Mouse (Mus musculus) frontal cortex, adult (tissue): ENCODE measurements around the gene Fbxo9.
A peak's percentile ranks its signal among the peaks of the same experiment; 100 is the strongest.
"Not testable (repeated sequence)": the region's sequence is repeated elsewhere in the genome, so short reads cannot be mapped to it uniquely, and the experiment has no call there.

Source experiments
- ATAC-seq: cut with Nextera tagmentation; 2 replicates; pipeline ENCODE4 v1.9.2; 2017; ENCODE audit warnings: mild to moderate bottlenecking, moderate library complexity, mixed read lengths; ENCODE audit not compliant: low TSS enrichment

Gene Fbxo9

DNA sequence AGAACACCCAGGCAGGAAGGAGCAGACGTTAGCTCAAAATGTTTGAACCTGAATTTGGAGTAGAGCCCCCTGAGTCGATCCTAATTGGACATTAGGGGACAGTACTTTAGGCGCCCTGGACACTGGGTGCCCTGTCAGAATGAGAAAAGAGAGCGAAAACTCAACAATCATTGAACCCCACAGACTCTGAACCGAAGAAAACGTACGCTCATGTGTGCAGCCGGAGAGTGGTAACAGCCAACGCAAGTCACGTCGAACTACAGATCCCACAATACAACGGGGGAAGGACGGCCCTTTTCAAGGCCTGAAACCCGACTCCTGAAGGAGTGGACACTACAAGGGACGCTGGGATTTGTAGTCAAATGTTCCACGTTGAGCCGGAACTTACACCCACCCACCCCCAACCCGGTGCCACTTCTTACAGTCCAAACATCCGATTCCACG lies at the start of gene Fbxo9, which contains the start of gene Ick:
Gene Fbxo9 (minus strand): TSS at position 270 of the 444 bp plus-strand sequence.
Gene Ick (plus strand): TSS at position 397 of the 444 bp plus-strand sequence.
- peak; percentile 88 for ATAC-seq

DNA sequence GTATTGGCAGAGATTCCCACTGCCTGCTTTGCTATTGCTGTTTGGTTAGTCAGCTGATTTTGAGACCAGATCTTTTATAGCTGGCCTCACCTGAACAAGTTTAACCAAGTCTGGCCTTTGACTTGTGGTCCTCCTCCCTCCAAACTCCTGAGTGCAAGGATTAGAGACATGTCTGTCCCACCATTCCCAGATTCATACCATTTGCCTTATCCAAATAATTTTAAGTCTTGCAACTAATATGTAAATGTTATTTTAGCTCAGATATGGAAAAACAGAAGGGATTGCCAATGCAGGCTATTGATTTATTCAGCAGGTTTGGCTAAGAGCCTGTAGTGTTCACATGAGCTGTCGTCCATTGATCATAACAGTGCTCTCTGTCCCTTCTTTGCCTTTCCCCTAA lies 48.4 kb upstream of the Fbxo9 start:
- no peak for ATAC-seq

DNA sequence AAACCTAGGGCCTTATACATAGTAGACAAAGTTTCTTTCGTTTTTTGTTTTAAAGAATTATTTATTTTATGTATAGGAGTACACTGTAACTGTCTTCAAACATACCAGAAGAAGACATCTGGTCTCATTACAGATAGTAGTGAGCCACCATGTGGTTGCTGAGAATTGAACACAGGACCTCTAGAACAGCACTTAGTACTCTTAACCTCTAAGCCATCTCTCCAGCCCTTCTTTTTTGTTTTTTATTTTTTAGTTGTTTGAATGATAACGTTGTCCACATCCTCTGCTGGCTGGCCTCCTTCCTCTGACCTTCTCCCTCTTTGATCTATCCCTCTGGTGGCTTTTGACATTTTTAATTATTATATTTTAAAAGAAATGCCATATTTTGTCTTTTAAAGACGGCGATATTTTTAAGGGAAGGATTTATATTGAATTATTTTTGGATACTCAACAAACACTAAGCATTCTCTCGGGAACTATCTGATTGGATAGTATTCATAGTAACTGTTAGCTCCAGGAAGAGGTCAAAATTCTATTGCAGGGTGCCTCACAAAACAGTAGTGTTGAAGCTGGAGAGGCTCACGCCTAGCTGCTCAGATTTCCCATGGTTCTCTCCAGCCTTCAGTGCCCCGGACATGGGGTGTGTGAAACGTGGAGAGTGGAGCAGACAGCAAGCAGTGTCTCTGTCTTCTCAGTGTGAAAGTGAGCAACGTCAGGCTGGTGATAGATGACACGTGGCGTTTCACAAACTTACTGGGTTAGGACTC lies 45.5 kb upstream of the Fbxo9 start:
- ATAC-seq = no peak

DNA sequence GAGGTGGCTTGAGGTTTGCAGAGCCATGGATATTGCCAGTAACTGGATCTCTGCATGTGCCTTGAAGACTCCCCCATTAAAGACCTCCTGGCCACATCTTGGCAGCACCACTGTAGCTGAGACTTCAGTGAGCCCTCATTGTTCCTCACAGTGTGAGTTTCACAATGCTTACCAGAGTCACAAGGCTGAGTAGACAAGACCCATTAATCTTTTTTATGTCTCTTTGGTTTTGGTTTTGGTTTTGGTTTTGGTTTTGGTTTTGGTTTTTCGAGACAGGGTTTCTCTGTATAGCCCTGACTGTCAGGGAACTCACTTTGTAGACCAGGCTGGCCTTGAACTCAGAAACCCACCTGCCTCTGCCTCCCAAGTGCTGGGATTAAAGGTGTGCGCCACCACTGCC lies 40.9 kb upstream of the Fbxo9 start:
- ATAC-seq = not testable (repeated sequence)

GRCm38 (mm10) chr9:78148149-78148548 lies 39.3 kb upstream of the Fbxo9 start:
- no peak for ATAC-seq

DNA sequence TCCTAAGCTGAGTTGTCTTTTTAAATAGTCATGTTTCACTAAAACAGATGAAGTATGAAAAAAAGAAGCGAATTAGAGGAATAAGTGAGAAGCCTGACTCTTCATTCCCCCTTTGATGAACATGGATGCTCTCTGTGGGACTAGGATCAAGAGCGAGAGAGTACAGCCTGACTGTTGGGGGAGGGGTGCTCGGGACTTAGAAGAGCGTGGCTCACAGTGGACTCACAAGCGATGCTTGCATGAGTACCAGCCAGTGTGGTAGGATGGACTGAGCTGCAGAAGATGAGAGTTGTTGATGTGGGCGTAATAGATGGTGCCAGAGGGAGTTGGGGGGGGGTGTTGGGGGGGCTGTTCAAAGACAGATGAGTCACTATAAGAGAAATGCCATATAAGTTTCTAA lies 37.8 kb upstream of the Fbxo9 start:
- peak; percentile 75 for ATAC-seq

- ATAC-seq = peak; percentile 69
These were observed 37.2 kb upstream of the Fbxo9 start for GRCm38 (mm10) chr9:78146099-78146498.

DNA sequence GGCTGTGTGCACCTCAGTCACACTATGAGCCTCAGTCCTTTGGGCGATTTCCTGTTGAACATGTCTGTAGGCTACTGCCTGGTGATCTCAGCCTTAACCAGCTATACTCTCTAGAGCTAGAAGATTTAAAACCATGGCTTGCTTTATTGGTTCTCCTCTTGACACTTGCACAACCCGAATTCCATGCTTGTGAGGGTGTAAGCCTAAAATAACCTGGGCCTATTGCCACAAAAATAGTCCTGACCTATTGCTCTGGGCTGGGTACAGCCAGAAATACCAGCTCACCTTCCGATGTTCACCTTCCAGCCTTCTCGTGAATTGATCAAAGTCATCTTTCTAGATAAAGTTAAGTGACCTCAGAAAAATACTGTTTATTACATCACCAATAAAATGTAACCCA lies 30.6 kb upstream of the Fbxo9 start:
- no peak for ATAC-seq

DNA sequence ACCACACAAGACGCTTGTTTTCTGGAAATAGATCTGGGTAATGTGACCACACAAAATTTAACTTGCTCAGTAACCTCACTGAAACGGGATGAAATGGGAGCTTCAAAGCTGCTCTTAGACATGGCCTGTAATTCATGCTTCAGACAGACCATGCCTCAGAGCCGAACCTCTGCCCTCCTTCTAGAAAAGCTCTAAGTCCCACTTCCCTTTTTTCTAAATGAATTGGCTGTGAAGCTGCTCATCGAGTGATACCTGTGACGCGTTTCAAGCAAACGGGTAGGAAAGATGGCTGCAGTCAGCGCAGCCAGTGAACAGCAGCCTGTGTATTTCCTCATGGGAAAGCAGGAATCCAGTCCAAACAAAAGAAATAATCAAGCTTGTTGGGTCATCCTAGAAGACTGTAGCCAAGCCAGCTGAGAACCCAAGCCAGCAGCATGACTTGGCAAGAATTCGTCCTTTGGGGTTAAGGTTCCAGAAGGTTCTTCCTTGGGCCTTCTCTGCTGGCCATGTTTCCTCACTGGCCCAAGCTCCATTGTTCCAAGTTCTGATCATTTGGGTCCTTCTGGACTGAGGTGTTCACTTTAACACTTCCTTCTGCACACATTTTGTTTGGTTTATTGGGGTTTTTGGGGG lies 29.3 kb upstream of the Fbxo9 start:
- no peak for ATAC-seq

DNA sequence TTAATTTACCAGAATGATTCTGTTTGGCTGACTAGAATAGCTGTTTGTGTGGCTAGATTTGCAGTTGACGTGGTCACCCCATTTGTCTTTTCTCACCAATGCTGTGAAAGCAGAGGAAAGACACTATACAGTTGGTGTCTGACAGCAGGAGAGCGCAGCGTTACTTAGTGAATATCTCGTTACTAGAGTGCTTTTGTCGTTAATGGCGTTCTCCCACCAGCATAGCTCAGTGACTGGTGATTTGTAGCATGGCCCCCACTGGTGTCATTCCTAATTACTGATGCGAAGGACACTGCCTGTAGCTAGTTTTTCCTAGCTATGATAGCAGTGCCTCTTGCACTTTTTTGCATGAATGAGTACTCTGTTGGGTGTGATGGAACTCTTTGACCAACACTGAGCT lies 26.8 kb upstream of the Fbxo9 start:
- ATAC-seq = 0 out of 2 replicates have a peak, but pooled peaks have one; percentile 16

GRCm38 (mm10) chr9:78126643-78127042 lies 17.8 kb upstream of the Fbxo9 start:
- no peak for ATAC-seq

- no peak for ATAC-seq
These were observed 17.1 kb upstream of the Fbxo9 start for GRCm38 (mm10) chr9:78126007-78126406.

- peak; percentile 89 for ATAC-seq
These were observed 15.4 kb upstream of the Fbxo9 start for GRCm38 (mm10) chr9:78124297-78124696.

GRCm38 (mm10) chr9:78122939-78123712 lies 14.3 kb upstream of the Fbxo9 start:
- no peak for ATAC-seq

DNA sequence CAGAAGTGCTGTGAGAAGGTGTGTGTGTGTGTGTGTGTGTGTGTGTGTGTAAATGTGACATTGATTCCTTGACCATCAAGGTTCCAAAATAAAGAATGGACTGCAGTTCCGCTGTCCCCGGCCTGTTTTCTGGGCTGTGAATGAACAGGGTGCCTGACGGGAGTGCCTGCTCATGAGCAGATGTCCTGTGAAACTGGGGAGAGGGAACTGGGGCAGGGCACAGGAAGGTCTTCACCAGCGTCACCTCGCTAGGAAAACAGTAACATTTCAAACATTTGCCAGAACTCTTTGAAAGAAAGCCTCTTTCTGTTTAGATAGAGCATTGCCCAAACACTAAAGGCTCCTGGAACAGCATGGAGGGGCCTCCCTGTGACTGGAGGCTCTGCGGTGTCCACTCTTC lies 13.1 kb upstream of the Fbxo9 start:
- no peak for ATAC-seq

DNA sequence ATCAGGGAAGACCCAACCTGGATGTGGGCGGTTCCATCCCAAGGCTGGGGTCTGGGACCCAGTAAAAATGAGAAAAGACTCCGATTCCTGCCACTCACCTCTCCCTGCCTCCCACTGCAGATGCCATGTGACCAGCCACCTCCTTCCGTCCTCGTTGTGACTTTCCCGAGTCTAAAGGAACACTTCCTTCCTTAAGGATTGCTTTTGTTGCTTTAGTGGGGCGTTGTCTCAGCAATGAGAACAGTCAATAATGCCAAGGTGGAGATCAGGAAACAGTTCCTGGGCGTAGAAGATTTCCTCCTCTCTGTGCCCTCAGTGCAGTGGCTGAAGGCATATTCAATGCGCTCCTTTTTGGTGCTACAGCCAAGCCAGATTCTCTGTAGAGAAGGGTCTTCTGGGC lies 12.5 kb upstream of the Fbxo9 start:
- no peak for ATAC-seq

GRCm38 (mm10) chr9:78117690-78118089 lies 8.8 kb upstream of the Fbxo9 start:
- ATAC-seq = no peak

GRCm38 (mm10) chr9:78115746-78116145 lies 6.9 kb upstream of the Fbxo9 start:
- no peak for ATAC-seq

DNA sequence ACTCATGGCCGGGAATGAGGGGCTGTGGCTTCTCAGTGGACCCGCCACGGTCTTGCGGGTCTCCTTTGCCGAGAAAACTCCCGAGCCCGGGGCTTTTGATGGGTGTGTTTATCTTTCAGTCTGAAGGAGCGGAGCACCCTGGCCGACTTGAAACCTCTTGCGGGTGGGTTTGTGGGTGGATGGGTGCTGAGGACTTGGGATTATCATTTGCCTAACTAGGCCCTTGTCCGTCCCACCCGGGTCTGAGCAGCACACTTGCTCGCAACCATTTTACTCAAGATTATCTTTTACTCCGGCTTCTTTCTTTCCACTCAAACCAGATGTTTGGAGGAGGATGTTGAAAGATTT lies 4.6 kb upstream of the Fbxo9 start:
- ATAC-seq = peak; percentile 13; the same call in 1 of the 2 replicates

DNA sequence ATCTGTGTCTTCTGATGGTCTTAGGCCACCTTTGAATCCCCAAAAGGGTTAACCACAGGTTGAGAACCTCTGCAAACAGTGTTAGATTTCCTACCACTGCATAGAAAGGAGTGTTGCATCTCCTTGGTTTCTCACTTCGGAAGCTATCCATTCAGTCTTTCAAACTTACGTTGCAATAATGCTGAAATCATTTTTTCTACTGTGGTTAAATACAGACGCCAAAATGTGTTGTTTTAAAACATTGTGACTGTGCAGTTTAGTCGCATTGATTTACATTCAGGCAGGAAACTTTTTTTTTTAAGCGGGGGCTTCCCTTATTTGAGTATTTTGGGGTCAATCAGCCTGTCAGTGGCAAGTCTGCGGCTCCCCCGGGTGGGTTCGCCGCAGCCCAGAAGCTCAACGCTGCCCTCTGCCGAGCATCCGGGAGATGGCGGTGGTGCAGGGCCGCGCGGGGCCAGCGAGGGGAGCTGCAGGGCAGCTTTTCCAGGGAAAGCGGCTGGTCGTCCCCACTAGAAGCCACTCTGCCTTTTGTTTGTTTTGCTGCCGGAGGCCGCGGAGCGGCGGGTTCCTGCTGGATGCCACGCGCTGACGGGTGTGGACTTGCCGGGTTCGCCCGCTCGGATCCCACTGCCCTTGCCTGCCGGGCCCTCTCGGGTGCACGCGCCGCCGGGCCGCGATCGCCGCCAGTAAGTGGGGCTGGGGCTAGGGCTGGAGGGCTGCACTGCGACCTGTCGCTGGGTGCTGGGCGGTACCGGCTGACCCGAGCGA lies 4.1 kb upstream of the Fbxo9 start:
- ATAC-seq = peak; percentile 76

GRCm38 (mm10) chr9:78111456-78111855 lies 2.6 kb upstream of the Fbxo9 start:
- no peak for ATAC-seq

- ATAC-seq = no peak
These were observed 791 bp upstream of the Fbxo9 start for GRCm38 (mm10) chr9:78109656-78110055.
